Comparison of ENCODE assay signal across 20 mouse cellular contexts in the genomic region with DNA sequence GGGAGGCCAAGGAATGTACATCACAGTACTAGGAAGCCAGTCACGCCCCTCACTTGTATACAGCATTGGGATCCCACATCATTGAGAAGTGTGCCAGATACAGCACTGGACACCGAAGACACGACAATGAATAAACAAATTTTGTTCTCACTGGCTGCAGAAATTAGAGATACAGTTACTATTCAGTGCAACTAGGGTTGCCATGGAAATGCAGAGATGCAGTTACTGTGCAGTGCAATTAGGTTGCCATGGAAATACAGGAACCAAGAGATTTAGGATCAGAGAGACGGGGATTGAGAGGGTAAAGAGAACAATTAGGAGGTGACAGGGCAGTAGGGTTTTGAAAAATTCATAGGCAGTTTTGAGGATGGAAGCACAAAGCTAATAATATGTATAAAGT. TPM values are rescaled to one million over a fixed set of nuclear protein-coding genes. Genes with fewer than 3 reads are reported as not detected.
DNase-seq lines count a peak whose midpoint lies in the region; ATAC-seq and TF ChIP-seq lines count a peak whose summit lies in the region.
"Had no signal": no experiment of that assay in that cellular context is flagged by ENCODE, and none has a peak within 500 bp of the region (broad histone marks: within the 10 kb centered on the region; RNA-seq: fewer than 3 reads in every experiment).

No protein-coding gene starts in this region.

- H3K36me3 ChIP-seq in forebrain, embryonic 12.5 days (replicated peaks): no peaks in the 10 kb centered on the region
- no peaks in the 10 kb centered on the region for H3K36me3 ChIP-seq in forebrain, postnatal 0 days (ENCODE audit: insufficient read depth)
- H3K36me3 ChIP-seq in midbrain, embryonic 16.5 days (ENCODE audit: control insufficient read depth, insufficient read depth, low read length): no peaks in the 10 kb centered on the region
- H3K36me3 ChIP-seq: liver, embryonic 12.5 days; neural tube, embryonic 12.5 days had no signal

- no peak overlapping the region for H3K4me3 ChIP-seq in forebrain, embryonic 12.5 days (replicated peaks)
- H3K4me3 ChIP-seq in forebrain, postnatal 0 days (ENCODE audit: low read depth, low read length): no peak overlapping the region
- no peak overlapping the region for H3K4me3 ChIP-seq in midbrain, embryonic 16.5 days (ENCODE audit: low read depth, low read length)
- H3K4me3 ChIP-seq: heart, adult 2 months; liver, embryonic 12.5 days; neural tube, embryonic 12.5 days had no signal

- TF ChIP-seq CTCF in forebrain, postnatal 0 days (IDR thresholded peaks at IDR 0.05; ENCODE audit: low read depth): no peak

- DNase-seq in layer of hippocampus, adult 9-11 months: peak; percentile 37
- no peak for DNase-seq in layer of hippocampus, adult 8-10 months (ENCODE audit: low spot score in 2 of 2)
- peak; percentile 78 for DNase-seq in forebrain, postnatal 0 days
- DNase-seq in adrenal gland, adult 8-10 months: no peak
- no peak for DNase-seq in retina, postnatal 1 day
- DNase-seq: cerebellum, adult 18-20 months; heart, adult 2 months; heart, postnatal 36 days; kidney, adult 18-20 months; kidney, postnatal 36 days; thymus, adult 18-20 months had no signal

- no peaks in the 10 kb centered on the region for H3K27me3 ChIP-seq in forebrain, embryonic 12.5 days
- H3K27me3 ChIP-seq in forebrain, postnatal 0 days (ENCODE audit: insufficient read depth, low read length): no peaks in the 10 kb centered on the region
- H3K27me3 ChIP-seq in midbrain, embryonic 16.5 days (ENCODE audit: control insufficient read depth, insufficient read depth, low read depth, low read length): no peaks in the 10 kb centered on the region
- H3K27me3 ChIP-seq: neural tube, embryonic 12.5 days had no signal

- 34% methylated on average over 4 of the region's 4 CpGs for WGBS in forebrain, embryonic 12.5 days
- whole genome bisulfite sequencing in forebrain, postnatal 0 days: 14% methylated on average over 4 of the region's 4 CpGs
- WGBS in midbrain, embryonic 16.5 days: 23% methylated on average over 4 of the region's 4 CpGs

- peak; percentile 83 for ATAC-seq in forebrain, embryonic 12.5 days (ENCODE audit: low FRiP score)
- ATAC-seq in forebrain, postnatal 0 days: peak; percentile 98
- ATAC-seq in midbrain, embryonic 16.5 days: peak; percentile 92
- ATAC-seq: CD4-positive, CD25-positive, alpha-beta regulatory T cell, adult 4 months; liver, embryonic 12.5 days had no signal

- H3K4me2 ChIP-seq in forebrain, embryonic 12.5 days: no peak overlapping the region
- H3K4me2 ChIP-seq in forebrain, postnatal 0 days (ENCODE audit: low read depth): no peak overlapping the region
- H3K4me2 ChIP-seq in midbrain, embryonic 16.5 days (ENCODE audit: low read length): 0 out of 2 replicates have a peak overlapping the region, but pooled peaks have one; percentile 2
- H3K4me2 ChIP-seq: liver, embryonic 12.5 days; neural tube, embryonic 12.5 days had no signal

- no peak overlapping the region for H3K9ac ChIP-seq in forebrain, embryonic 12.5 days
- no peak overlapping the region for H3K9ac ChIP-seq in forebrain, postnatal 0 days
- H3K9ac ChIP-seq in midbrain, embryonic 16.5 days (ENCODE audit: low read depth, low read length): no peak overlapping the region
- H3K9ac ChIP-seq: liver, embryonic 12.5 days; neural tube, embryonic 12.5 days had no signal

- peaks cover 15% of the 10 kb centered on the region for H3K4me1 ChIP-seq in forebrain, embryonic 12.5 days
- H3K4me1 ChIP-seq in forebrain, postnatal 0 days (ENCODE audit: insufficient read depth): peaks cover 15% of the 10 kb centered on the region; the same call in 1 of the 2 replicates
- peaks cover 18% of the 10 kb centered on the region for H3K4me1 ChIP-seq in midbrain, embryonic 16.5 days (ENCODE audit: control insufficient read depth, insufficient read depth, low read length)
- H3K4me1 ChIP-seq: liver, embryonic 12.5 days; neural tube, embryonic 12.5 days had no signal

- peak overlapping the region; percentile 73; the same call in 1 of the 2 replicates for H3K27ac ChIP-seq in forebrain, embryonic 12.5 days
- peak overlapping the region; percentile 89 for H3K27ac ChIP-seq in forebrain, postnatal 0 days (ENCODE audit: low read depth, low read length)
- H3K27ac ChIP-seq in midbrain, embryonic 16.5 days (ENCODE audit: low read length): peak overlapping the region; percentile 81
- H3K27ac ChIP-seq: heart, adult 2 months; liver, embryonic 12.5 days; neural tube, embryonic 12.5 days had no signal

- H3K9me3 ChIP-seq in forebrain, embryonic 12.5 days: no peaks in the 10 kb centered on the region
- no peaks in the 10 kb centered on the region for H3K9me3 ChIP-seq in forebrain, postnatal 0 days (ENCODE audit: low read length)
- no peaks in the 10 kb centered on the region for H3K9me3 ChIP-seq in midbrain, embryonic 16.5 days (replicated peaks; ENCODE audit: control insufficient read depth, low read length, poor library complexity, severe bottlenecking)
- H3K9me3 ChIP-seq: liver, embryonic 12.5 days; neural tube, embryonic 12.5 days had no signal

RNA-seq across cellular contexts. Expression of a gene that starts 29.4 kb away (rescaled TPM):
- not detected for total RNA-seq in layer of hippocampus, adult 8-10 months (2022)
- polyA plus RNA-seq in forebrain, embryonic 12.5 days (2016; fragmentation: Nextera tagmentation; extraction: Ambion mirVana): 2.0 and 2.5 TPM in 2 replicates
- total RNA-seq in forebrain, postnatal 0 days (2014; rRNA removed): 0.15 TPM in 1 of 2 replicates, not detected in the other
- polyA plus RNA-seq in forebrain, postnatal 0 days (2015; fragmentation: Nextera tagmentation; extraction: Ambion mirVana): 1.0 and 1.2 TPM in 2 replicates
- 2.9 TPM in 2 replicates for polyA plus RNA-seq in midbrain, embryonic 16.5 days (2015; fragmentation: Nextera tagmentation; extraction: Ambion mirVana)
- 1 to 10 TPM in 2 of 4 experiments, not detected in 2; 1.3 to 1.6 TPM for total RNA-seq in adrenal gland, adult 8-10 months (2022)
- total RNA-seq: gastrocnemius, adult 8-10 months; heart, adult 2 months; heart, postnatal 36 days; left cerebral cortex, postnatal 36 days; megakaryocyte-erythroid progenitor cell, adult 5-6 weeks had no signal
- polyA plus RNA-seq: cortical plate, adult 2 months had no signal

RNA-seq across cellular contexts. Expression of a gene that starts 32.5 kb away (rescaled TPM):
- 10 to 100 TPM; 60.0 to 93.5 (median 78.2) TPM for total RNA-seq in layer of hippocampus, adult 8-10 months (2022)
- 47.2 and 48.0 TPM in 2 replicates for polyA plus RNA-seq in forebrain, embryonic 12.5 days (2016; fragmentation: Nextera tagmentation; extraction: Ambion mirVana)
- 43.9 and 53.6 TPM in 2 replicates for total RNA-seq in forebrain, postnatal 0 days (2014; rRNA removed)
- polyA plus RNA-seq in forebrain, postnatal 0 days (2015; fragmentation: Nextera tagmentation; extraction: Ambion mirVana): 18.6 and 27.8 TPM in 2 replicates
- polyA plus RNA-seq in midbrain, embryonic 16.5 days (2015; fragmentation: Nextera tagmentation; extraction: Ambion mirVana): 41.5 and 46.0 TPM in 2 replicates
- total RNA-seq in adrenal gland, adult 8-10 months (2022): 100 to 1,000 TPM in 3 of 4 experiments, 10 to 100 TPM in 1; 86.5 to 139 (median 135) TPM

RNA-seq across cellular contexts. Expression of a gene that starts 43.6 kb away (rescaled TPM):
- 10 to 100 TPM; 56.0 to 81.9 (median 69.0) TPM for total RNA-seq in layer of hippocampus, adult 8-10 months (2022)
- 67.1 and 71.4 TPM in 2 replicates for polyA plus RNA-seq in forebrain, embryonic 12.5 days (2016; fragmentation: Nextera tagmentation; extraction: Ambion mirVana)
- 15.5 and 21.8 TPM in 2 replicates for total RNA-seq in forebrain, postnatal 0 days (2014; rRNA removed)
- 27.3 and 37.6 TPM in 2 replicates for polyA plus RNA-seq in forebrain, postnatal 0 days (2015; fragmentation: Nextera tagmentation; extraction: Ambion mirVana)
- polyA plus RNA-seq in midbrain, embryonic 16.5 days (2015; fragmentation: Nextera tagmentation; extraction: Ambion mirVana): 65.7 and 73.0 TPM in 2 replicates
- total RNA-seq in adrenal gland, adult 8-10 months (2022): 10 to 100 TPM; 43.0 to 59.8 (median 46.6) TPM

Comparison
In these comparisons a context has a peak if more than half of its experiments do, and no peak if none do; other contexts are left out.
1. DNase-seq: peak in layer of hippocampus, adult 9-11 months (single experiment) and forebrain, postnatal 0 days (single experiment); none in layer of hippocampus, adult 8-10 months (0 of 2), adrenal gland, adult 8-10 months (single experiment) and retina, postnatal 1 day (single experiment).
2. Peak in every context shown above with its lines, with median percentiles within 50 percentile points of each other: ATAC-seq and H3K27ac ChIP-seq.